Mouse (Mus musculus) cerebellum, postnatal 14 days (tissue): Measurements from ENCODE around the gene Ethe1.

Experiments
- DNase-seq, 2 experiments: peaks; one replicate each; pipeline ENCODE4 v3.0.0; 2021; ENCODE audit warnings: mixed read lengths in 2 of 2

Ethe1 gene

GRCm38 (mm10) chr7:24577811-24578210 lies 9.5 kb upstream of the Ethe1 start:
- DNase-seq: no peak

GRCm38 (mm10) chr7:24584876-24585275 lies 2.5 kb upstream of the Ethe1 start:
- no peak for DNase-seq

DNA sequence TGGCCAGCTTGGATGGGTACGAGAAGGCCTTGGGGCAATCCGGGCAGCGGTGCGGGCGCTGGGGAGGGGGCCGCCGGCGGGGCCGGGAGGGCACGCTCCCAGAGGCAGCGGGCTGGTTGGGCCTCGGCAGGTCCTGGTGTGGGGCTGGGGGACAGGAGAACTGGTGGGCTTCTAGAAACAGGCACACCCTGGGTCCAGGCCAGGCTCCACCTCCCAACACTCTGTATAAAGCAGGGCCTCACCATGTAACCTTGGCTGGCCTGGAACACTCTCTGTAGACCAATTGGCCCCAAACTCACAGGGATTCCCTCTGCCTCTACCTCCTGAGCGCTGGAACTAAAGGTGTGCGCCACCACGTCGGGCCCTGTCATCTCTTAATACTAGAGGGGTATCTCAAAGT lies 1.3 kb upstream of the Ethe1 start:
- no peak for DNase-seq

- DNase-seq: peak in 1 of 2 experiments; percentile 24
Observed at GRCm38 (mm10) chr7:24586828-24587227, 515 bp upstream of the Ethe1 start.

DNA sequence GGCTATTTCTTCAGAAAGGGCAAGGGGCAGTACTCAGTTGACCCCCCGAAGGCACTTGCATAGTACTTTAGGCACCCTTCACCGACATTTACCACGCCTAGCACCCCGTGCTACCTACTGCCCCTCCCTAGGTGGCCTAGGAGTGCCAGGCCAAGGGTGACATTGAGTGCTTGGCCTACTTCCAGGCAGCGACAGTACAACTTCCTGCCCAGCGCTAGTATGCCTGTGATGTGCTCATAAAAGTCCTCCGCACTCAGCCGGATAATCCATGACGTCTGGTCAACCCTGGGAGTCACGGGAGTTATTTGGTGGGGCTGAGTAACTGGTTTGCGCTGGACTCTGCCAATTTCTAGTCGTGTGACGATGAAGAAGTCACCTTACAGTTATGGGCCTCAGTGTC lies 993 bp downstream of the Ethe1 start:
- no peak for DNase-seq

- DNase-seq: no peak
Observed at GRCm38 (mm10) chr7:24591735-24592134, 4.4 kb downstream of the Ethe1 start.

- DNase-seq: no peak
Observed at GRCm38 (mm10) chr7:24592163-24592562, 4.8 kb downstream of the Ethe1 start.

GRCm38 (mm10) chr7:24592781-24593180 lies 5.4 kb downstream of the Ethe1 start:
- no peak for DNase-seq

- peak; percentile 72 to 82 for DNase-seq
Observed at GRCm38 (mm10) chr7:24593621-24594308, 6.4 kb downstream of the Ethe1 start.

- no peak for DNase-seq
Observed at GRCm38 (mm10) chr7:24594309-24594803, 7.0 kb downstream of the Ethe1 start.

- DNase-seq: no peak
Observed at GRCm38 (mm10) chr7:24595464-24595863, 8.1 kb downstream of the Ethe1 start.

GRCm38 (mm10) chr7:24598121-24598520 lies 10.8 kb downstream of the Ethe1 start:
- DNase-seq: no peak

GRCm38 (mm10) chr7:24599211-24600067 lies 12.1 kb downstream of the Ethe1 start:
- DNase-seq: no peak

DNA sequence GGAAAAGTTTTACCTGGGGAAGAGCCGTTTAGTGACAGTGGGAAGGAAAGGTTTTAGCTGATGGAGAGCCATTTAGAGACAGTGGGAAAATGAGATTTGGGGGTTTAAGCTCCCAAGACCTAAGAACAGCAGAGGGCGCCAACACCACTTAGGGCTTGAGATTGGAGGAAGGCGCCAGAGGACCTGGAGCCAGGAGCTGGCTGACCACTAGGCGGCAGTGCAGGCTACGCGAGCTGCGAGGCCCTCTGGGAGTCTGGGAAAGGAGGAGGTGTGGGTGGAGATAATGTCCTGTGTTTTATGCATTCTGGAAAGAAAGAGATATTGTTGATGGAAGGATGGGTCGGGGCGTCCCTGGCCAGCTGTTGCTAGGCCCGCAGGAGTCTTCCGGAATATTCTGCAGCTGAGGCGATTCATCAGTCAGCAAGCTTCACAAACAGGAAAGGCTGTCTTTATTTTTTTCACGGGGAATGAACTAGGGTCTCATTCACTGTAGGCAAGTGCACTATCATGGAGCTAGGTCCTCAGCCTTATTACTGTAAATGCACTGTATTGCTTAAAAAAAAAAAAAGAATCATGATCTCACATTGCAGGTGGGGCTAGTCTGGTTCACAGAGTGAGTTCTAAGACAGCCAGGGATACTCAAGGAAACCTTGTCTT lies 13.7 kb downstream of the Ethe1 start:
- DNase-seq: peak; percentile 98 to 100

- DNase-seq: peak; percentile 30 to 49
Observed at GRCm38 (mm10) chr7:24605561-24605960, 18.2 kb downstream of the Ethe1 start.

GRCm38 (mm10) chr7:24606046-24606445 lies 18.7 kb downstream of the Ethe1 start:
- no peak for DNase-seq

DNA sequence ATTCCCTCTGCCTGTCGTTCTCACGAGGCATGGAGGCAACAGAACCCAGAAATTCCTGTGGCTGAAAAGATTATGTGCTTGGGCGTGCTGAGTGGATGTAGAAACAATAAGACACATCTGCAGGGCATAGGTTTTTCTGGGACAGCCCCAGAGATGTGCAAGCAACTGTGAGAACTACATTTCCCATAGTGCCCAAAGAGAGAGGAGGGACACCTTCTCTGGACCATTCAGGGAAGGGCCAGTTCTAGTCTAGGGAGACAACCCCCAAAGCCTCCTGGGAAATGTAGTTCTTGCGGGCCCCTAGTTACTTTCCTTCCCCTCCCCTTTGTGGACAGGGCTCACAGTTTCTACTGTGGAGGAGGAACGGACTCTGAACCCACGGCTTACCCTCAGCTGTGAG lies 20.7 kb downstream of the Ethe1 start:
- DNase-seq: peak; percentile 46 to 50

DNA sequence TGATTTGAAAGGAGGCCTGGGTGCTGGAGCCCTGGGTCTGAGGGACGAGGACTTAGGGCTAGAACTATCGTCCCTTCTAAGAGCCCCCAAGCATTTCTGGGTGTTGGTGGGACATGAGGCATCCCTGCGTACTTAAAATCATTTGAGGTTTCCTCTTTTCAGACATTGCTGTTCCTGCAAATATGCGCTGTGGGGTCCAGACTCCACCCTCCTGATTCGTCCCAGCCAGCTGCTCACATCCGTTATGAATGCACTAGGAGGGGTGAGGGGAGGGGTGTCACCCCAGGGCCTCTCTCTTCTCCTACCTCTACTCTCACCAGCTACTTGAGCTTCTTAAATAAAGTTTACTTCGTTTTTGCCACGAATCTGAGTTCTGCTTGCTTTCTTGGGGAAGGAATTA lies 21.2 kb downstream of the Ethe1 start:
- DNase-seq: no peak

GRCm38 (mm10) chr7:24610144-24610878 lies 23.0 kb downstream of the Ethe1 start, which contains the start of gene Phldb3:
Gene Phldb3 (plus strand): TSS chr7:24610763.
- DNase-seq: no peak

DNA sequence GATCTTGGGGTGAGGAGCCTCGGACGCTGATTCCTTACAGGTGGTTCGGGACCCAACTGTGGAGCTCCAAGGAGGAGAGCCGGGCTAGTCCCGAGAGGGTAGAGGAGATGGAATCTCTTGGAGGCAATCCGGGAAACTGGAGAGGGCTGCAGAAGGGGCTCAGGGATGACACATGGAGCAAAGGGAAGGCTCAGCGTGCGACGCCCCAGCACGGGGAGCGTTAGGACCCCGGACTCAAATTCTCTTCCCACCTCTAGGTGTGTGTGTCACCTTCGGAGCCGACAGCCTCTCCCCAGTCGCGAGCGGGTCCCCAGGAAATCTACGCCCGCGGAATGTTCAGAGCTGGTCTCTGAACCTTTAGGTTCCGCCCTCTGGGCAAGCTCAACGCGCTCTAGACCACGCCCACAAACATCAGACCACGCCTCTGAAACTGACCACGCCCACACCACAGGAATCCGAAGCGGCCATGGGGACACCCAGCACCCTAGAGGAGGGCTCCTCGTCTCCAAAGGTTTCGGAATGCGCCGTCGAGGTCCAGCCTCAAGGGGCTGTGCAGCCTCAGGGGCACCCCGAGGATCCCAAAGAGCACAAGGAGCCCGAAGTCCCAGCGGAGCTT lies 23.6 kb downstream of the Ethe1 start:
- DNase-seq: peak in 1 of 2 experiments; percentile 53

DNA sequence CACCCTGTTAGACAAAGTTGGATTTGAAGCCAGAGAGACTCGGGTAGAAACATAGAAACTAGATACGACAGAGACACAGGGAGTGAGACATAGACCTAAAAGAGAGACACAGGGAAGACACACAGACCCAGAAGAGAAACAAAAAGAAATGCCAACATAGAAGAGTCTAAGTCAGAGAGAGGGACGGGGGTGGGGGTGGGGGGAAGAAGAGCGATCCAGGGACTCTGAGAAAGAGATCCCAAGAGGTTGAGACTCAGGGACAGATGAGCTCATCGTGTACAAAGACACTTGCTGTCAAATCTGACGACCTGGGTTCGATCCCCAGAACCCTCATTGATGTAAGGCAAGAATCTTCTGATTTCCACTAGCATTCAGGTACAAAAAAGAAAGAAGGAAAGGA lies 24.4 kb downstream of the Ethe1 start:
- DNase-seq: no peak

GRCm38 (mm10) chr7:24612308-24612910 lies 25.1 kb downstream of the Ethe1 start:
- DNase-seq: no peak
